Mouse (Mus musculus) thymus, adult 2 months (tissue): ENCODE measurements around the gene Slc38a3.

ENCODE experiments used
- CTCF ChIP-seq: fragments of 200-500 bp; IDR thresholded peaks from 2 replicates; pipeline ENCODE4 v1.5.1; 2012; ENCODE audit warnings: mild to moderate bottlenecking, control low read depth, low read length, moderate library complexity, borderline replicate concordance; ENCODE audit not compliant: control insufficient read depth, poor library complexity, insufficient read depth; ENCODE audit errors: extremely low read depth
- POLR2A ChIP-seq: fragments of 200-500 bp; IDR thresholded peaks from 2 replicates; pipeline ENCODE4 v1.6.1; 2012; ENCODE audit warnings: mild to moderate bottlenecking, low read length, control low read depth, moderate library complexity; ENCODE audit not compliant: control insufficient read depth, poor library complexity, insufficient read depth; ENCODE audit errors: extremely low read depth

DNA sequence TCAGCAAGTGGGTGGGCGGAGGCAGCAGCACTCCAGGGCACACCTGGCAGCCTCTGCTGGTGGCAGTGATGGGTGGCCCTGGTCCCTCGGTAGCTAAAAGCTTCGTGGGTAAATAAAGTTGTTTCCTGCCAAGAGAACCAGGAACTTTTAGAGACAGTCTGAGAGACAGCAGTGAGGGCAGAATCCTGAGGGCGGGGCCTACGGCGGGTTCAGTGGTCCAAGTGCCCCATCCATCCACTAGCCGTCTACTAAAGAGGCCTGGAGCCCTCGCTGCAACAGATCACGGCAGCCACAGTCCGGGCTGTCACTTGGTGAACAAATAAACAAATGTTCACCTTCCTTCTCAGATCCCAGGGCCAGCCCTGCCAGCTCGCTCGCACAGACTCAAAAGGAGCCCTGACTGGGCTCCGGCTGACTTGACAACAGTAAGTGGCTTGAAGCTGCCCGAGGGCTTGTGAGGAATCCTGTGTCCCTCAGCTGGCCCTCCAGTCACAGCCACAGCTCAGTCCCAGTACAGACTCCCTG lies 39.4 kb downstream of the Slc38a3 start:
- no peak for TF ChIP-seq POLR2A
- no peak for TF ChIP-seq CTCF
